Mouse (Mus musculus) lung, postnatal 0 days (tissue): ENCODE data around the gene Akap2.

Source experiments
- CTCF ChIP-seq: IDR thresholded peaks from 2 replicates; pipeline ENCODE4 v1.5.1; 2016; ENCODE audit warnings: antibody characterized with exemption, mild to moderate bottlenecking
- EP300 ChIP-seq: IDR thresholded peaks from 2 replicates; pipeline ENCODE4 v1.6.1; 2016; ENCODE audit warnings: antibody characterized with exemption, mild to moderate bottlenecking, control low read depth

GRCm38 (mm10) chr4:57812075-57812474, 94.6 kb downstream of the Akap2 start:
- TF ChIP-seq EP300 (no peak), CTCF (no peak)
